Mouse (Mus musculus) midbrain, embryonic 16.5 days (tissue): ENCODE measurements around the gene Tas2r136. TPM values are rescaled to one million over a fixed set of nuclear protein-coding genes. Genes with fewer than 3 reads are reported as not detected.

ENCODE experiments used
- ATAC-seq: fragments of 200-750 bp; cut with Nextera tagmentation; 2 replicates; pipeline ENCODE4 v1.8.0; 2017; ENCODE audit warnings: moderate TSS enrichment
- H3K27ac ChIP-seq: fragments of 300-500 bp; sonication (generic); 2 replicates; pipeline ENCODE4 v1.5.1; 2014; ENCODE audit warnings: mild to moderate bottlenecking, low read length, mixed read lengths
- H3K27me3 ChIP-seq: fragments of 300-500 bp; sonication (generic); 2 replicates; pipeline ENCODE4 v1.6.1; 2014; ENCODE audit warnings: low read depth, low read length, mixed read lengths; ENCODE audit not compliant: control insufficient read depth, insufficient read depth
- H3K36me3 ChIP-seq: fragments of 300-500 bp; sonication (generic); 2 replicates; pipeline ENCODE4 v1.6.1; 2014; ENCODE audit warnings: mild to moderate bottlenecking, low read length, moderate library complexity, mixed read lengths; ENCODE audit not compliant: control insufficient read depth, insufficient read depth
- H3K4me1 ChIP-seq: fragments of 300-500 bp; sonication (generic); 2 replicates; pipeline ENCODE4 v1.6.1; 2014; ENCODE audit warnings: mild to moderate bottlenecking, low read length, mixed read lengths; ENCODE audit not compliant: control insufficient read depth, insufficient read depth
- H3K4me2 ChIP-seq: fragments of 300-500 bp; sonication (generic); 2 replicates; pipeline ENCODE4 v1.6.1; 2014; ENCODE audit warnings: mild to moderate bottlenecking, low read length, mixed read lengths
- H3K4me3 ChIP-seq: fragments of 300-500 bp; sonication (generic); 2 replicates; pipeline ENCODE4 v1.5.1; 2014; ENCODE audit warnings: low read depth, mild to moderate bottlenecking, low read length, moderate library complexity, mixed read lengths
- H3K9ac ChIP-seq: fragments of 300-500 bp; sonication (generic); 2 replicates; pipeline ENCODE4 v1.6.1; 2014; ENCODE audit warnings: low read depth, low read length, mixed read lengths
- H3K9me3 ChIP-seq: fragments of 300-500 bp; sonication (generic); replicated peaks from 2 replicates; pipeline ENCODE4 v1.6.1; 2014; ENCODE audit warnings: mild to moderate bottlenecking, low read length, mixed read lengths; ENCODE audit not compliant: control insufficient read depth, poor library complexity, severe bottlenecking
- WGBS: fragments of 180-500 bp; shearing (Covaris S2); extraction: QIAGEN DNeasy Blood & Tissue Kit; methylation state at CpG from one replicate; pipeline ENCODE4 v1.1.7; 2014; 5-methylcytosine and 5-hydroxymethylcytosine counted together
- polyA plus RNA-seq: library from polyadenylated mRNA; unstranded; fragments of >200 nt; fragmentation: Nextera tagmentation; extraction: Ambion mirVana; gene quantifications from 2 replicates; pipeline ENCODE4 v1.2.1, GENCODE M21; 2015

Gene Tas2r136
- polyA plus RNA-seq = not detected in 2 replicates

DNA sequence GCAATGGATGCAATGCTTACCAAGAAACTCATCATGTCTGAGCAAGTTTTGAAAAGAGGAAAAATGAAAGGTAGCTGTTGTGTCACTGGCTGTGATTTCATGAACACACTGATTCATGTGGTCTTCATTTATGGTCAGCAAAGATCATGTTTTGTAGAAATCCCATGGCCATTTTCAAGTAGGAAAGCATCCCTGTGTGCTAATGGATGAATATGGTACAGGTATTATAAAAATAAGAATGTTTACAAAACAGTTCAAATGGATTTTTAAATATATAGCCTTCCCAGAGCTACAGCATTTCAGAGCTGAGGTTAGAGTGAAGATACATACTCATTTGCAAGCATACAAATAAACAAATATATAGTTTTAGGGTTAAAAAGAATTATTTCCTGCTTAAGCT, at the start of gene Tas2r136:
Gene Tas2r136 (minus strand): TSS at position 101 of the 400 bp plus-strand sequence.
- no peak within 1 kb of the TSS for H3K27ac ChIP-seq
- ATAC-seq = no peak
- H3K9me3 ChIP-seq = no peaks in the 10 kb centered on the region
- H3K9ac ChIP-seq = no peak within 1 kb of the TSS
- no peaks in the 10 kb centered on the region for H3K27me3 ChIP-seq
- H3K4me2 ChIP-seq = no peak within 1 kb of the TSS
- no peak within 1 kb of the TSS for H3K4me3 ChIP-seq
- no peaks in the 10 kb centered on the region for H3K36me3 ChIP-seq
- H3K4me1 ChIP-seq = no peaks in the 10 kb centered on the region

DNA sequence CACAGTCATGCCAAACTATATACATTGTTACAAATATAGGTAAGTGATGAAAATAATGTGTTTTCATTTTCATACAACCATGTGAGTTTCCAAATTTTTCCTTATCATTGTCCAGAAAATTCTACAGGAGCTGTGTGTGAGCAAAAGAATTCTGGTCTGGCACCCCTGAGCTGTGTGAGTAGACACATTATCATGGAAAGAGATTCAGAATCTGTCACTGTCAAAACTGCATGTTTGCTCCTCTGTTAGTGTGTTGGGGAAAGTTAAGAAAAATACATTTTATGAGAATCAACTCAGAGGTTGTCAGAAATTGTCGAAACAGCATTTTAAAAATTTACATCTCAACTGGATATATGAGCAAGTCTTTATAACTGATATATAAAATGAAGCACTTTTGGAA, 24.6 kb upstream of the Tas2r136 start, which contains the start of gene Tas2r117:
Gene Tas2r117 (plus strand): TSS at position 301 of the 400 bp plus-strand sequence.
- Histone ChIP-seq H3K9ac (no peak within 1 kb of the TSS), H3K4me1 (no peaks in the 10 kb centered on the region), H3K27ac (no peak within 1 kb of the TSS), H3K4me3 (no peak within 1 kb of the TSS), H3K27me3 (no peaks in the 10 kb centered on the region), H3K36me3 (no peaks in the 10 kb centered on the region), H3K4me2 (no peak within 1 kb of the TSS), H3K9me3 (no peaks in the 10 kb centered on the region)
- ATAC-seq = no peak
- 83% methylated on average over 1 of the region's 1 CpGs for WGBS

DNA sequence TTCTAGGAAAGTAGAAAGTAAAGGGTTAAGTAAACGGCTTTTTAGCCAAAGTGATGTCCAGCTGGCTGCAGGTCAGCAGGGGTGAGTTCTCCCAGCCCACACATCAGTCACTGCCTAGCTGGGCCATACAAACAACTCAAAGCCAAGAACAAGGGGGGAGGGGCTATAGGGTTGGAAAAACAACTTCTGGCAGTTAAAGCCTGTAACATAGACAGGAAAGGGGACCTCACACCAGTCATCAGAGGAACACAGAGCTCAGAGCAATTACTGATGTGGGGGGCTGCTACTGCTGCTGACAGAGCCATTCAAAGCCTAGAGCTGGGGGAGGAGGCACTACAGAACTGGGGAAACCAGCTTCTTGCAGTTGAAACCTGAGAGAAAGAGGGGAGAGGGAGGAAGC, 17.4 kb upstream of the Tas2r136 start:
- Histone ChIP-seq H3K27ac (no peak overlapping the region), H3K4me1 (no peaks in the 10 kb centered on the region), H3K27me3 (no peaks in the 10 kb centered on the region), H3K9me3 (no peaks in the 10 kb centered on the region), H3K4me2 (no peak overlapping the region), H3K4me3 (no peak overlapping the region), H3K36me3 (no peaks in the 10 kb centered on the region), H3K9ac (no peak overlapping the region)
- ATAC-seq = no peak
- 33% methylated on average over 1 of the region's 1 CpGs for WGBS

DNA sequence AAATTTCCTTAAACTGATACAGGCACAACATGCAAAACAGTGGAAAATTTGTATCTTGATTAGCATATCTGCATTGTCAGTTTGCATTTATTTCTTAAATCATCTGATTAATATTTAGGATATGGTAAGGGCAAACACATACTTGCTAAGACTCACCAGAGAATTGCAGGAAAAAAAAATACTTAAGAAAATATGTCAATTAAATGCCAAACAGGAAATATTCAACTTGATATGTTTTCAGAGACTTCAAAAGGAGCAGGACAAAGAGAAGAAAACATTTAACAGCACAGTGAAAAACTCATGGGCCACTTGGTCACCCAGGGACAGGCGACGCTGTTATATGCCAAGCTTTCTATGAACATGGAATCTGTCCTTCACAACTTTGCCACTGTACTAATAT, 16.1 kb downstream of the Tas2r136 start, which contains the start of gene Tas2r102:
Gene Tas2r102 (plus strand): TSS at position 301 of the 400 bp plus-strand sequence.
- no peaks in the 10 kb centered on the region for H3K4me1 ChIP-seq
- no peak within 1 kb of the TSS for H3K4me3 ChIP-seq
- ATAC-seq = no peak
- no peaks in the 10 kb centered on the region for H3K27me3 ChIP-seq
- no peak within 1 kb of the TSS for H3K4me2 ChIP-seq
- H3K9ac ChIP-seq = no peak within 1 kb of the TSS
- no peaks in the 10 kb centered on the region for H3K36me3 ChIP-seq
- H3K9me3 ChIP-seq = no peaks in the 10 kb centered on the region
- H3K27ac ChIP-seq = no peak within 1 kb of the TSS
- 93% methylated on average over 2 of the region's 2 CpGs for WGBS

DNA sequence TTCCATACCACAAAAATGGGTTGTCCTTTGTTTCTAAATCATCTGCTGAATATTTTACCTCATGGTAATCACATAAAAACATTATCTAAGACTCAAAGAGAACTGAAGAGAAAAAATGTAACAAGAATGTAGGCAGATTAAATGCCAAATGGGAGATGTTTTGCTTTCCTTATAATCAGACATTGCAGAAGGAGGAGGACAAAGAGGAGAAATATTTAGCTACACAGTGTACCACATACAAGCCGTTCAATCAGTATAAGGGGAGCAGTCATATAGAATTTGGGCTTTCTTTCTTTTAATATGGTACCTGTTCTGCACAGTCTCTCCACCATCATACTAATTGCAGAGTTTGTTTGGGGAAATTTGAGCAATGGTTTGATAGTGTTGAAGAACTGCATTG, 23.5 kb downstream of the Tas2r136 start, which contains the start of gene Tas2r124:
Gene Tas2r124 (plus strand): TSS at position 301 of the 400 bp plus-strand sequence.
- no peaks in the 10 kb centered on the region for H3K4me1 ChIP-seq
- no peak within 1 kb of the TSS for H3K9ac ChIP-seq
- H3K9me3 ChIP-seq = no peaks in the 10 kb centered on the region
- 94% methylated on average over 1 of the region's 1 CpGs for WGBS
- H3K36me3 ChIP-seq = no peaks in the 10 kb centered on the region
- H3K27ac ChIP-seq = no peak within 1 kb of the TSS
- H3K4me2 ChIP-seq = no peak within 1 kb of the TSS
- H3K4me3 ChIP-seq = no peak within 1 kb of the TSS
- ATAC-seq = no peak
- no peaks in the 10 kb centered on the region for H3K27me3 ChIP-seq

DNA sequence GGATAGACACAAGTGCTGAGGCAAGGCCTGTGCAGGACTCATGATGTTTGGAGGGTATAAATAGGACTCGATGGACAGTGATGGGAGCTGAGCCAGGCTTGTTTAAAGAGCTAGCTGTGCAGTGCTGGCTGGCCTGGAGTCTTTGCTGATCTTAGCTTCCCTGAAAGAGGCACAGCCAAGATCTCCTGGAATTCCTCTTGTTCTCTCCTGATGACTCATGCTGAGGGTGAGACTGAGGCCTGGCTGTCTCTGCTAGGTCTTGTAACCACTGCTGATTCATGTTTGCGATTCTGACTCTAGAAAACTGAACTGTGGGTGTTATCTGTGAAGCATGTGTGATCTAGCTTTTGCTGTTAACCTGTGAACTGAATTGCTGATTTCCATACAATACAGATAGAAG, 27.8 kb downstream of the Tas2r136 start:
- Histone ChIP-seq H3K4me3 (no peak overlapping the region), H3K9me3 (no peaks in the 10 kb centered on the region), H3K4me1 (no peaks in the 10 kb centered on the region), H3K27me3 (no peaks in the 10 kb centered on the region), H3K9ac (no peak overlapping the region), H3K27ac (no peak overlapping the region), H3K36me3 (no peaks in the 10 kb centered on the region), H3K4me2 (no peak overlapping the region)
- ATAC-seq = no peak
- WGBS = 93% methylated on average over 2 of the region's 2 CpGs

DNA sequence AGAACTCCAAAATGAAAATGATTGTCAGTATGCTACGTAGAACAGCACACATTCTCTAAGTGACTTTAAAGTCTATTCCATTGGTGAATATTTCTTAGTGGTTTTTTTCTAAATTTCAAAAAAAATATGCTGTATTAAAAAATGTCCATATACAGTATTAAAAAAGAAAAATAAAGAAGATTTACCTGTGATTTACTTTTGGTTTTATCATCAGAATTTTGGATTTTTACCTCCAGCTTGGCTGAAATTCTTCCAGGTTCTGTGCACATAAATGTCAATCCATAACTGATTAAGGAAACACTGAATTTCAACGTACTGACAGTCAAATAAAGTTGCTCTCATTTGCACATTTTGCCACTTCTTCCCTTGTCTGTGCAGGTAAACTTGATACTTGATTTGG, 40.0 kb downstream of the Tas2r136 start, which contains the start of gene Tas2r115:
Gene Tas2r115 (minus strand): TSS at position 101 of the 400 bp plus-strand sequence.
- 82% methylated on average over 2 of the region's 2 CpGs for WGBS
- Histone ChIP-seq H3K4me2 (no peak within 1 kb of the TSS), H3K9me3 (no peaks in the 10 kb centered on the region)

More for the DNA sequence above, 40.0 kb downstream of the Tas2r136 start, which contains the start of gene Tas2r115:
- Histone ChIP-seq H3K27me3 (no peaks in the 10 kb centered on the region), H3K4me1 (no peaks in the 10 kb centered on the region), H3K4me3 (no peak within 1 kb of the TSS), H3K36me3 (no peaks in the 10 kb centered on the region), H3K9ac (no peak within 1 kb of the TSS), H3K27ac (no peak within 1 kb of the TSS)
- ATAC-seq = no peak

Other genes starting within 250 kb of the Tas2r136 start
- gene Prh1, start 208.4 kb downstream of the Tas2r136 start, polyA plus RNA-seq = not detected in 2 replicates
- not detected in 2 replicates for gene Prp2, start 182.2 kb downstream of the Tas2r136 start, polyA plus RNA-seq
- gene A630073D07Rik, start 126.6 kb downstream of the Tas2r136 start, polyA plus RNA-seq = not detected in 2 replicates
- not detected in 2 replicates for gene Tas2r120, start 121.2 kb downstream of the Tas2r136 start, polyA plus RNA-seq
- not detected in 2 replicates for gene Tas2r121, start 77.2 kb downstream of the Tas2r136 start, polyA plus RNA-seq
- gene Tas2r122, start 66.2 kb downstream of the Tas2r136 start, polyA plus RNA-seq = not detected in 2 replicates
- not detected in 2 replicates for gene Tas2r115, start 40.1 kb downstream of the Tas2r136 start, polyA plus RNA-seq
- not detected in 2 replicates for gene Tas2r124, start 23.4 kb downstream of the Tas2r136 start, polyA plus RNA-seq
- gene Tas2r102, start 16.0 kb downstream of the Tas2r136 start, polyA plus RNA-seq = not detected in 2 replicates
- not detected in 2 replicates for gene Tas2r117, start 24.7 kb upstream of the Tas2r136 start, polyA plus RNA-seq
- gene Tas2r123, start 69.0 kb upstream of the Tas2r136 start, polyA plus RNA-seq = not detected in 2 replicates
- gene Tas2r116, start 77.3 kb upstream of the Tas2r136 start, polyA plus RNA-seq = not detected in 2 replicates
- gene Tas2r110, start 89.8 kb upstream of the Tas2r136 start, polyA plus RNA-seq = not detected in 2 replicates
- gene Tas2r113, start 114.8 kb upstream of the Tas2r136 start, polyA plus RNA-seq = not detected in 2 replicates
- not detected in 2 replicates for gene Tas2r125, start 131.5 kb upstream of the Tas2r136 start, polyA plus RNA-seq
- not detected in 2 replicates for gene Tas2r129, start 172.9 kb upstream of the Tas2r136 start, polyA plus RNA-seq
- gene Tas2r131, start 179.8 kb upstream of the Tas2r136 start, polyA plus RNA-seq = not detected in 2 replicates
- gene Tas2r109, start 202.8 kb upstream of the Tas2r136 start, polyA plus RNA-seq = not detected in 2 replicates